Mouse (Mus musculus) spleen, adult 12 weeks (tissue): ENCODE data around the gene Zscan20.
A peak's percentile ranks its signal among the peaks of the same experiment; 100 is the strongest.
"Not testable (repeated sequence)": the region's sequence is repeated elsewhere in the genome, so short reads cannot be mapped to it uniquely, and the experiment has no call there.

Source experiments
- DNase-seq: peaks from one replicate; pipeline ENCODE4 v3.0.0; 2022; ENCODE audit warnings: low spot score

Zscan20 gene

DNA sequence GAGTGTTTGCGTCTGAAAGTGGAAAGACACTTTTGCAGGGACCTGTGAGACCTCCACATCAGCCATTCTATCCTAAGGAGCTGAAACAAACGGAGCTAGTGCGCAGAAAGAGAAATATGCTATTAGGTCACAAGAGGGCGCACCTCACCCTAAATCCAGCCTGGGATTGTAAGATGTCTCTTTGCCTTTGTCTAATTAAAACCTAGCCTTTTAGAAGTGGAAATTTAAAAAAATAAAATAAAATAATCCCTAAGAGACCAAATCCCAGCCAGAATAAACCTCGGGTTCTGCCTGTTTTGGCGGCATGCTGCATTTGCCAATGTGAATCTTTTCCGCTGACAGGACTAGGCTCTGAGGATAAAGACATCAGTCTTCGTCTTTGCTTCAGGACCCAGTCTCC lies 3.4 kb upstream of the Zscan20 start:
- DNase-seq, result no peak

DNA sequence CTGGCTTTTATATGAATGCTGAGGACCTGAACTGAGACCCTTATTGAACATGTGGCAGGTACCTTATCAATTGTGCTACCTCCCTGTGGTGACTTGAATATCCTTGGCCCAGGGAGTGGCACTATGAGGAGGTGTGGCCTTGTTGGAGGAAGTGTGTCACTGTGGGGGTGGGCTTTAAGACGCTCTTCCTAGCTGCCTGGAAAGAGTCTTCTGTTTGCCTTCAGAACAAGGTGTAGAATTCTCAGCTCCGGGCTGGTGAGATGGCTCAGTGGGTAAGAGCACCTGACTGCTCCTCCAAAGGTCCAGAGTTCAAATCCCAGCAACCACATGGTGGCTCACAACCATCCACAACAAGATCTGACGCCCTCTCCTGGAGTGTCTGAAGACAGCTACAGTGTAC lies 1.8 kb upstream of the Zscan20 start:
- DNase-seq, result not testable (repeated sequence)

DNA sequence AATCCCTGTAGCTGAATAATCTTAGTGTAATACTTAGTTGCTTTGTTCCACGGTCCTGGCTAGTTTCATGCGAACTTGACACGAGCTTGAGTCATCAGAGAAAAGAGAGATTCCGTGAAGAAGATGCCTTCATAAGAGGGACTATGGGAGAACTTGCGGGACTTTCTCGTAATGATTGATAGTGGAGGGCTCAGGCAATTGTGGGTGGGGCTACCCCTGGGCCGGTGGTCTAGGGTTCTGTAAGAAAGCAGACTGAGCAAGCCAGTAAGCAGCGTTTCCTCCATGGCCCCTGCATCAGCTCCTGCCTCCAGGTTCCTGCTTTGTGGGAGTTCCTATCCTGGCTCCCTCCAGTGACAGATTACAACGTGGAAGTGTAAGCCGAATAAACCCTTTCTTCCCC lies 808 bp upstream of the Zscan20 start:
- DNase-seq, result no peak

DNA sequence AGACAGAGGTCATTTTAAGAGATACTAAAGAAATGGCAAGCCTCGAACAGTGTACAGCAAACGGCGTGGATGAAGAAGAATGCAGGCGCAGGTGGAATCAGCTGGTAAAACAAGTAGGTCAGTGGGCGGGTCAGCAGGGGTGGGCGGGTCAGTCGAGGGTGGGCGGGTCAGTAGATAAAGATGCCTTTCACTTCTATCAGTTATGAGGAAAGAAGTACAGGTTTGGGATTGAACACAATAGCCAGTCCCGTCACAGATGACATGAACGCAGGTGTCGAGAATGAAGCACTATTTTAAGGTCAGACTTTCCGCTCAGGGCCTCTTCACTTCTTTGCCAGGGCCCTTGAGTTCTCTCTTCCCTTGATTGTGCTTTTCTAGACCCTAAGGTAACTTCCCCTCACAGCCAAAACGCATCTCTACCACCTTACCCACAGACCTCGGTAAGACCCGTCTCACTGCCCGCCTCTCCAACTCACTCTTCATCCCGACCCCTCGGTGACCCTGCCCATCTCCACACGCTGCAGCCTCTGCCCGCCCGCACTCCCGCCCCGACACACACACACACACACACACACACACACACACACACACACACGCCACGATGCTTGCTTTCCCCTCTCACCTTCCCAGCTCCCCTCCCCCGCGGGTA lies 498 bp downstream of the Zscan20 start:
- no peak for DNase-seq

DNA sequence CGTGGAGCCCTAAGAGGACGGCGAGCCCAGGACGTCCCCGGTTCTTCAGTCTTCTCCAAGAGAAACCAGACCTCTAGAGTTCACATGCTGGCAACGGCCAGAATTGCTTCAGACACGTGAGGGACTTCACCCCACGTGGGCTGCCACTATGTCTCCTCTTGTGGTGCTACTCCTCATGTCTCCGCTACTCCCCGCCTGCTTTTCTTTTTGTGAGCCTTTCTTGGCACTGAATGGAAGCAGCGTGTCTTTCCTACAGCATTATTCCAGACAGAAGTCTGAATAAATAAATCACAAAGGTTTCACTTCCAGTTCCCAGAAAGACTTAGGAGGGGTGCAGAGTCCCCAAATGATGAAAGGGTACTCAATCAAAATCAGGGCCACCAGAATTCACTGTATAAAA lies 2.2 kb downstream of the Zscan20 start:
- DNase-seq, result no peak

DNA sequence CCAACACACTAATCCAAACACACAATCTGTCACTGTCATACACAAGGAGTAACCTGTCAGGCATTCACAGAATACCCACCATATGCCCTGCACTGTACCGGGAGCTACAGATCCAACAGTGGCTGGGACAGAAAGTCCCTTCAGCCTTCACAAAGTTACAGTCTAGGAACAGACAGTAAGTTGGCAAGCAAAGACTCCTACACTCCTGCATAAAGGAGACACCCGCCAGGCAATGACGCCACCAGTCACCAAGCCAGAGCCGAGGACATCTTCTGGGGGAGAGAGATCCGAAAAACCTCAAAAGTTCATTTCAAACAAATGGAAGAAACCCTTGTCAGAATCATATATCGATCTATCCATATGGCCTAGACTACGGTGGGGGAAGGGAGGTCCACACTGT lies 3.3 kb downstream of the Zscan20 start:
- no peak for DNase-seq

DNA sequence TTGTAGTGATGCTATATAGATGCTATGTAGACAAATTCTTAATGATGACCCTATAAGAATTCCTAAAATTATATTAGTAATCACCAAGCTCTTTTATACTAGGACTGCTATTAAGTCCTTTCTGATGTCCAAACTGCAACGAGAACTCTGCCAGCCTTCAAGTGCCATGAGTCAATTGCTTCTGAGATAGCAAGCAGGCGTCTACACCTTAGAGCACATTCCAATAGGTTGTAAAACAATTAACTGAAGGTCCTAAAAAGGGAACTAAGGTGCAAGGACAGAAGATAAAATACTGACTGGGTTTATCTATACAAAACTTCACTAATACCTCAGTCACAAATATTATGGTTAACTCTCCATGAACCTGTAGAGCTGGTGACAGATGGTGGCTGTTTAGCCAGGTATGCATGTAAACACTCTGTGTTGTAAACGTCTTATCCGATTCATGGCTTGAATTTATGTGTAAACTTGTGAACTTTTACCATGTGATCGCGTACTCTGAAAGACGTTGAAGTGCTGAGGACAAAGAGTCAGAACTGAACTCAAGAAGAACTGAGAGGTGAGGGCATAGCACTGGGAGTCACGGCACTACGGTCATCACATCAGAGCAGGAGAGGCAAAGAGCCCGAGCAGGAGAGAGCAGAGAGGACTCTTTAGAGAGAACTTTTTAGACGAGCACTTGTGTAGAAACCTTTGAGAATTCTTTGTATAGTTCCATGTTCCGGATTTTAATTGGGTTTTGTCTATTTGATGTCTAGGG lies 11.9 kb downstream of the Zscan20 start:
- DNase-seq, result no peak

DNA sequence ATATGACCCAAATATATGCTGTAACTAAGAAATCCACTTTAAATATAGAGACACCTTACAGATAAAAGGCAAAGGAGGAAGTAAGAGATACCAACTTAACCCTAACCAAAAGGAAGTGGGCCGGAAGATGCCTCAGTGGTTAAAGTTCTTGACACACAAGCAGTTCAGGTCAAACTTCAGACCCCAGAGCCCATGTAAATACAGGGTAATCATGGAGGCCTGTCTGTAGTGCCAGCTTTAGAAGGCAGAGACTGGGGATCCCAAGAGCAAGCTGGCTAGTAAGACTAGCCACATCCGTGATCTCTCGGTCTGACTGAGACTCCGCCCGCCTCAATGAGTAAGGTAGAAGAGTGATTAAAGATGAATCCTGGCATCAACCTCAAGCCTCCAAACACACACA lies 15.8 kb downstream of the Zscan20 start:
- DNase-seq, result no peak

DNA sequence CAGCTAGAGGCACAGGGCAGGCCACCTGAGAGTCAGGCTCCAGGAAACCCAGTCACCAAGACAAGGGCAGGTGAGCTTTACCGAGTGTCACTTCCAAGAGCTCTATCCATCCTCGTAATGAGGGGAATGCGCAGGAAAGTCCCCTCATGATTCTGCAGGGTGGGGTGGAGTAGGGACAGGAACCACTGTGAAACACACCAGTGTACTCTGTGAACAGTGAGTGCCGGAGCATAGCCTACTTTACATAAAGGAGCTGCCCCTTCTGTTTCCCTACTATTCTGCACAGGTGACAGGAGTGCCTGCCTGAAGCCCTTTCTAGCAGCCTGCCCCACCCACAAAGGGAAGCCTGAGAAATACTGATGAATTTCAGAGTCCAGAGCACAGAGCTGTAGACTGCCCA lies 16.6 kb downstream of the Zscan20 start:
- no peak for DNase-seq

DNA sequence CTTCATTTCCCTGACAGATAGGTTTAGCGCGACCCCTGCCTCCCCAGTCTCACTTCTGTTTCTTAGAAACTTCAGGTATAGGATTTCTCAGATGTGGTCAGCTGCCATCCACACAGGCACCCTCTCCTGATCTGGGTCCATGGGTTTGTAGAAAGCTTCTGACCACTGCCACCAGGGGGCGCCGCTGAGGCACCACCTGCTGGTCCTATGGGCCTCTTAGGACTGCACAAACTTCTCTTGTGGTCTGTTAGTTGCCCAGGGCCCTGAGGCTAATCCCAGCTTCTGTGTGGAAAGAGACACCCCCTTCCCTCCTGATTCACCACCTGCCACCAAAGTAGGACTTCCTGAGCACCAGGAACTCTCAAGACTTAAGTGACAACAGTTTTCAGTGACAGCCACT lies 30.7 kb downstream of the Zscan20 start:
- peak; percentile 50 for DNase-seq

DNA sequence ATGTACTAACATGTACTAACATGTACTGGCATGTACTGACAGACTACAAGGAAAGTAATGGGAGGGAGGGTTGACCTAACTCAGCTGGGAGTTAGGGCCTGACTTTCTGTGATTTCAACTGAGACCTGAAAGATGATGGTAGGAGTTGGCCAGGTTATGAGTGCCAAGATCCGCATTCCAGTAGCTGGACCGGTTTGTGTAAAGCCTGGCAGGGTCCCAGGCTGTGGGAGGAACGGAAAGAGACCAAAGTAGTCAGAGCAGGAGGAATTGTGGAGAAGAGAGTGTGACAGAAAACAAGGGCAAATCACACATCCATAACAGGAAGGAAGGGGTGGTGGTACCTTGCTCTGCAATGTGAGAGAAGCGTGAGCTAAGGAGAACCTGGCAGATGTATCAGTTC lies 34.1 kb downstream of the Zscan20 start:
- DNase-seq, result no peak

DNA sequence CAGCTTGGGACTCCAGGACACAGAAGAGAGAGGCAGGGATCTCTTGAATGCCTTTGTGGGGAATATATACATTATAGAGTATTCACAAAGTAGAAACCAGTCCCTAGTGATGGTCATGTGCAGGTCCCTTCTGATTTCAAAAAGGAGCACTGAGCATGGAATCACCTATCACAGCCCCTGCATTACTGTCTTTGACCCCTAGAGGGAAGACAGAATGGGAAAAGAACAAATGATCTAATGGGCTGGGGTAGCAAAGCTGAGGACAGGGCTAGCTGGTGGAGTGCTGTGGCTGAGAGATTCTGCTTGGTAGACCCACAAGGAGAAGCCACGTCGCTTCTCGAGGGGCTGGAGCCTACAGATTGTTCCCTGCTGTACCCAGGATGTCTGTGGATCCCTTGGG lies 49.6 kb downstream of the Zscan20 start:
- DNase-seq, result no peak

DNA sequence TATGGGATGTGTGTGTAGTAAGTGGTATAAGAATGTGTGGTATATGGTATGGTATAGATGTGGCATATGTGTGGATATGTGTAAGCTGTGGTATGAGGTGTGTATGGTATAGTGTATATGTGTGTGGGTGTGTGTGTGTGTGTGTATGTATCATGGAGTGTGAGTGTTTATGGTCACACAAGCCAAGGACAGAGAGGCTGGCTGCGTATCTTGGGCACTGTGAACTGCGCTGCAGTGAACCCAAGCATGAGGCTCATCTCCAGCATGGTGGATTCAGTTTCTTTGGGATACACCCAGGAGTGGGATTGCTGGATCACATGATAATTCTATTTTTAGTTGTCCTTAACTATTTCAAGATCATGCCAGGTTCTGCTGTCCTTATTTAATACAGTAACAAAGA lies 55.7 kb downstream of the Zscan20 start:
- no peak for DNase-seq

DNA sequence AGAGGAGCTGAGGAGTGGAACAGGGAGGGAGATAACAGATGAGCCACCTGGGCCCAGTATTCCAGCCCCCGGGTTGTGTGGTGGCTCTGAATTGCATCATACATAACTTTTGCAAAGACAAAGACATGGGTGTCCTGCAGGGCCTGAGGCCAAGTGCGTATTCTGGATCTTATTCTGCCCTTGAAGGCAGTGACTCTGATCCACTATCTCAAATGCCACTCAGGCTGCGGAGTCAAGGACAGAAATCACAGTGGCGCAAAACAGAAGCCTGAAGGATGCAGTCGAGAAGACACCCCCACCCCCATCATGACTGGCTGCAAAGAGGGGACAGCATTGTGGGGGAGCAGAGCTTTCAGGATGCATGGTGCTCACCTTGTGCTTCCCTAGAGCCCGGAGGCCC lies 59.1 kb downstream of the Zscan20 start:
- no peak for DNase-seq

DNA sequence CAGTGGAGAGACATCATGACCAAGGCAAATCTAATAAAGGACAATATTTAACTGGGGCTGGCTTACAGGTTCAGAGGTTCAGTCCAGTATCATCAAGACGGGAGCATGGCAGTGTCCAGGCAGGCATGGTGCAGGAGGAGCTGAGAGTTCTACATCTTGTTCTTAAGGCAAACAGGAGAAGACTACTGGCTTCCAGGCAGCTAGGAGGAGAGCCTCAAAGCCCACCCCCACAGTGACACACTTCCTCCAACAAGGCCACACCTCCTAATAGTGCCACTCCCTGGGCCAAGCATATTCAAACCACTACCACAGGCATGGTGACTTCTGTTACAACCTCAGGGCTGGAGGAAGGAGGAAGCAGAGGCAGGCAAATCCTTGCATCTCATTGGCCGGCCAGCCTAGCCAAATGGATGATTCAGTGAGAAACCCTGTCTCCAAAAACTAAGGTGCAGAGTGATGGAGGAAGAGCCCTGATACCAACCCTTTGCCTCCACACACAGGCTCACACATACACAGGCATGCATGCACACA lies 65.9 kb downstream of the Zscan20 start:
- DNase-seq, result not testable (repeated sequence)

DNA sequence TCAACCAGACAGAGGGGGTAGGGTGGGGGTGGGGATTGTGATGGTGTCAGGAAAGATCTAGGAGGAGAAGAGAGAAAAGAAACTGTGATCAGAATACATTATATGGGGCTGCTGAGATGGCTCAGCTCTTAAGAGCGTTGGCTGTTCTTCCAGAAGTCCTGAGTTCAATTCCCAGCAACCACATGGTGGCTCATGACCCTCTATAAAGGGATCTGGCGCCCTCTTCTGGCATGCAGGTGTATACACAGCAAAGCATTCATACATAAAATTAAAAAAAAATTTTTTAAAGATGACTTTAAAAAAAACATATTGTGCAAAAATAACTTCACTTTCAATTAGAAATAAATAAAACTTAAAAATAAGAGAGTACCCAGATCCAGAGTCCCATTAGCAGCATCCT lies 66.5 kb downstream of the Zscan20 start:
- no peak for DNase-seq
